Mouse (Mus musculus): ENCODE data around the gene Rasal2. TPM values are rescaled to one million over a fixed set of nuclear protein-coding genes. Genes with fewer than 3 reads are reported as not detected.

The Rasal2 gene
- polyA plus RNA-seq, 1 experiment = 13.7 TPM

DNA sequence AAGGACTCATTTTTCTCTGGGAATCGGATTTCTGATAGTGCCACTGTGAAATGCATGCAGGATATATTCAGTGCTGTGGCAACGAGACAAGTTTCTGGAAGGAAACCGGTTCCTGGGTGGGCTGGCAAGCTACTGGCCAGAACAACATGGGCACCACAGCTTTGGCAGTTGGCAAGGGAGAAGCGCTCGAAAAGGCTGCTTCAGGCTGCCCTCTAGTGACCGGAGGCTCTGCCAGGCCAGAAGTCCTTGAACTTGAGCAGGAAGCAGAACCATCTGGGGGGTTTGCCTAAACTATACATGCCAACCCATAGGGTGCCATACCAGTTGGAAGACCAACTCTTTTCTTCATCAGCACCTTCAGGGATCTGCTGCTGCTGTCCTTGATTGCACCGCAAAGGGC is 33.9 kb upstream of the Rasal2 start:
- Histone ChIP-seq H3K36me3 (ENCODE audit: control insufficient read depth, insufficient read depth, low read length) (no peaks in the 10 kb centered on the region), H3K27ac (ENCODE audit: control insufficient read depth, insufficient read depth, low read depth, low read length) (no peak overlapping the region), H3K27me3 (ENCODE audit: control insufficient read depth, insufficient read depth, low read length) (0 out of 2 replicates have a peak, but pooled peaks cover 2% of the 10 kb centered on the region), H3K4me3 (ENCODE audit: control insufficient read depth, low read depth, low read length) (no peak overlapping the region), H3K4me1 (ENCODE audit: control insufficient read depth, insufficient read depth, low read length) (peaks cover 27% of the 10 kb centered on the region)
- TF ChIP-seq CTCF (IDR thresholded peaks at IDR 0.05; ENCODE audit: control insufficient read depth, insufficient read depth, insufficient replicate concordance, low read depth, low read length) (peak; percentile 47), POLR2A (IDR thresholded peaks at IDR 0.05; ENCODE audit: control insufficient read depth, low read depth, low read length) (no peak)

DNA sequence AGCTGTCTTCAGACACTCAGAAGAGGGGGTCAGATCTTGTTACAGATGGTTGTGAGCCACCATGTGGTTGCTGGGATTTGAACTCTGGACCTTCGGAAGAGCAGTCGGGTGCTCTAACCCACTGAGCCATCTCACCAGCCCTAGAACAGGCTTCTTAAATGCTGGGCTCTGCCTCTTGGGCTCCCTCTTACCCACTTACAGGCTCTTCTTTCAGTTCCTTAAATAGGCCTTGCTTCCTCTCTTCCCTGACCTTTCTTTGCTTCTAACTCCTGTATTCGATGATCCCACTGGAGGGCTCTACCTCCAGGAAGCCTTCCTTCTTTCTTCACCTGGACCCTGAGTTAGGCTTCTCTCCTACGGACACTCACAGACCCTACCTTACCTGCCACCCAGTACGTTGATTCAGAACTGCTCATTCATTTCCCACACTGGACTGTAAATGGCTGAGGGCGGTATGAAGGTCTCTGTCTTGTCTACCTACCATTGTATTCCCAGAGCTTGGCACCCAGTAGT is 33.1 kb upstream of the Rasal2 start:
- no peak overlapping the region for H3K4me3 ChIP-seq (ENCODE audit: control insufficient read depth, low read depth, low read length)
- peaks cover 28% of the 10 kb centered on the region for H3K4me1 ChIP-seq (ENCODE audit: control insufficient read depth, insufficient read depth, low read length)
- no peaks in the 10 kb centered on the region for H3K27me3 ChIP-seq (ENCODE audit: control insufficient read depth, insufficient read depth, low read length)
- no peak overlapping the region for H3K27ac ChIP-seq (ENCODE audit: control insufficient read depth, insufficient read depth, low read depth, low read length)
- TF ChIP-seq CTCF (IDR thresholded peaks at IDR 0.05; ENCODE audit: control insufficient read depth, insufficient read depth, insufficient replicate concordance, low read depth, low read length) (no peak), POLR2A (IDR thresholded peaks at IDR 0.05; ENCODE audit: control insufficient read depth, low read depth, low read length) (no peak)
- H3K36me3 ChIP-seq (ENCODE audit: control insufficient read depth, insufficient read depth, low read length) = no peaks in the 10 kb centered on the region

DNA sequence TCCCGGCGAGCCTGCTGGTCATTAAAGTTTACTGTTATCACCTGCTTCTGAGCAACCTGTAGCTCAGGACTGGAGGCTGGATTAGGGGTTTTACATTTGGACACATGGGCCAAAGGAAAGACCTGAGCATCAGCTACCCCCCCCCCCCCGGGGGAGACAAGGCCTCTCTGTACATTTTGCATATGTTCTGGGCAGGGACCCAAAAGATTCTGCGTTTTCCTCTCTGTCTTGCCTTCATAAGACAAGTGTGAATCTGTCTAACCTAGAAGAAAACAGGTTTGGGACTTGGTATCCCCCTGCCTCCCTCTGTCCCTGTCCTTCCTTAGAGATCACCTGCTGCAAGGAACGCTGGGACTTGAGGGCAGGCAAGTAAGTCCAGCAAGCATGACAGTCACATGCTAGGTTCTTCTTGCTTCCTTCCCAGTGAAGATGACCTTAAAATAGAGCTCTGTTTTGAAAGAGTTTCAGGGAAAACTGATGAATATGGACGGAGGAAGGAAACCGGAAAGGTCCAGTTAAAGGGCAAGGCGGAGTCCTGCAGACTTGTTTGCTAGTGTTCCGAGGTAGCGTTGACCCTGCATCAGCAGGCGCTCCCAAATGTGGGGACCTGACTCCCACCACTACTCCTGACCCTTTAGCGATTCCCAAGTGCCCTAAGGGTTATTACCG is 32.4 kb upstream of the Rasal2 start:
- Histone ChIP-seq H3K27me3 (ENCODE audit: control insufficient read depth, insufficient read depth, low read length) (no peaks in the 10 kb centered on the region), H3K4me3 (ENCODE audit: control insufficient read depth, low read depth, low read length) (no peak overlapping the region), H3K36me3 (ENCODE audit: control insufficient read depth, insufficient read depth, low read length) (no peaks in the 10 kb centered on the region), H3K27ac (ENCODE audit: control insufficient read depth, insufficient read depth, low read depth, low read length) (no peak overlapping the region), H3K4me1 (ENCODE audit: control insufficient read depth, insufficient read depth, low read length) (peaks cover 24% of the 10 kb centered on the region)
- TF ChIP-seq CTCF (IDR thresholded peaks at IDR 0.05; ENCODE audit: control insufficient read depth, insufficient read depth, insufficient replicate concordance, low read depth, low read length) (no peak), POLR2A (IDR thresholded peaks at IDR 0.05; ENCODE audit: control insufficient read depth, low read depth, low read length) (no peak)

DNA sequence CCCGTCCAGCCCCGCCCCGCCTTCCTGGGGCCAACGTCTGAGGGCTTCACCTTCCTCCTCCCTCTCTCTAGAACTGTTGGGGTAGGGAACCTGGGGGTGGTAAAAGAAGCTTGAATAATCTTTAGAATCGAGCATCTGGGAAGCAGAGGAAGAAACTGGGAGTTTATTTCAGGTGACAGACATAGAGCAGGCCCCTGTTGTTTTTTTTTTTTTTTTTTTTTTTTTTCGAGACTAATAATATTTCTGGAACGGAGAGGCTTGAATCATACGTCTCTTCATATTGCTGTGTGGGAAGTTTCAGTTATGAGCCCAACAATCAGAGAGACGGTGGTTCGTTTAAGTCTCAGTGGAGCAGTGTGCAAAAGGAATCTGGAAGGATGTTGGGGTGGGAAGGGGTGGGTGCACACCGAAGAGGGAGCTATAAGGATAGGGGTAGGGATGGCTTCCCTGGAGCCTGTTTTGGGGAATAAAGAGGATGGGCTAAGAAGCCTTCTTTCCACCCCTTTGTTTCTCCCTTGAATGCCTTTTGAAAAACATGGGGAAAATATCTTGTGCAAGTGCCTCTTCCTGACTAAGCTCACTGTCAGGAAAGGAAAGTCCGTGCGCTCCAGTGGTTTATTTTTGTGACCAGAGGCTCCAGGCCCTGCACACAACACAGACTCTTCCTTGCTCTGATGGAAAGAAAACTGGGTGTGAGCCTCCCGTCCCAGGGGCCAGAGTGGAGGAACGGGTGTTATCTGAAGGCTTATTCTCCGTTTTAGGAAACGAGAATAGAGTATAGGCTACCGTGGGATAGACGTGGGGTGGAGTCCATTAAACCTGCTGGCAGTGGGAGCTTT is 31.5 kb upstream of the Rasal2 start:
- no peaks in the 10 kb centered on the region for H3K27me3 ChIP-seq (ENCODE audit: control insufficient read depth, insufficient read depth, low read length)
- H3K4me3 ChIP-seq (ENCODE audit: control insufficient read depth, low read depth, low read length) = no peak overlapping the region
- no peak overlapping the region for H3K27ac ChIP-seq (ENCODE audit: control insufficient read depth, insufficient read depth, low read depth, low read length)
- TF ChIP-seq POLR2A (IDR thresholded peaks at IDR 0.05; ENCODE audit: control insufficient read depth, low read depth, low read length) (no peak), CTCF (IDR thresholded peaks at IDR 0.05; ENCODE audit: control insufficient read depth, insufficient read depth, insufficient replicate concordance, low read depth, low read length) (no peak)
- H3K4me1 ChIP-seq (ENCODE audit: control insufficient read depth, insufficient read depth, low read length) = peaks cover 21% of the 10 kb centered on the region
- H3K36me3 ChIP-seq (ENCODE audit: control insufficient read depth, insufficient read depth, low read length) = no peaks in the 10 kb centered on the region

DNA sequence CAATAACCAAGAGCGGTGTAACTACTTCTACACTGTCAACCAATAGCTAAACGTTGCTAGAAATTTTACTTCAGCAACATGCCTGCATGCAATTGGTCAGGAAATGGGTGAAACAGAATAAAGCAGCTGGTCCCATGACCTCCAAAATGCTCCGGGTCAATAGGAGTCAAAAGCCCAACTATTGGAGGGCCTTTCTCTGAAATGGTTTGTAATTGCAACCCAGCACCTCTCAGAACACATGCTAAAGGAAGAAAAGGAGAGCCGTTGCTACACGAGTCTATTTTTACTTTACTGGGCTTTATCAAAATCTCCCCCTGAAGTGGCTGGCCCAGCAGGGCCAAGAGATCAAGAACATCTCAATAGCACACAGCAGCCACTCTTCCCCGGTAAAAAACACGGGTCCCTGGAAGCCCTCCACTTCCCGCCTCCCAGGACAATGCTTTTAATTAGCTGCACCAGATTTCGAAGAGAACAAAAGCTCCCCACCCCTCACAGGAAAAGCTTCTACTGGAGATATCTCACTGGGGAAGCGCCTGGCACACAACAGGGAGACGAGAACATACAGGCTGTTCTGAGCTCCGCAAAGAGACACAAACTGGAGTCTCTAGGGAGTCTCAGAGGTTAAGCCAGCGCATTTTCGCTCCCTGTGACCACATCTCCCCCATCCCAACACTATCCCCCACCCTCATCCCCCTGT is 30.8 kb upstream of the Rasal2 start:
- H3K27me3 ChIP-seq (ENCODE audit: control insufficient read depth, insufficient read depth, low read length) = no peaks in the 10 kb centered on the region
- H3K36me3 ChIP-seq (ENCODE audit: control insufficient read depth, insufficient read depth, low read length) = no peaks in the 10 kb centered on the region
- H3K4me1 ChIP-seq (ENCODE audit: control insufficient read depth, insufficient read depth, low read length) = peaks cover 21% of the 10 kb centered on the region
- H3K4me3 ChIP-seq (ENCODE audit: control insufficient read depth, low read depth, low read length) = no peak overlapping the region
- no peak for TF ChIP-seq POLR2A (IDR thresholded peaks at IDR 0.05; ENCODE audit: control insufficient read depth, low read depth, low read length)
- no peak for TF ChIP-seq CTCF (IDR thresholded peaks at IDR 0.05; ENCODE audit: control insufficient read depth, insufficient read depth, insufficient replicate concordance, low read depth, low read length)
- H3K27ac ChIP-seq (ENCODE audit: control insufficient read depth, insufficient read depth, low read depth, low read length) = no peak overlapping the region

DNA sequence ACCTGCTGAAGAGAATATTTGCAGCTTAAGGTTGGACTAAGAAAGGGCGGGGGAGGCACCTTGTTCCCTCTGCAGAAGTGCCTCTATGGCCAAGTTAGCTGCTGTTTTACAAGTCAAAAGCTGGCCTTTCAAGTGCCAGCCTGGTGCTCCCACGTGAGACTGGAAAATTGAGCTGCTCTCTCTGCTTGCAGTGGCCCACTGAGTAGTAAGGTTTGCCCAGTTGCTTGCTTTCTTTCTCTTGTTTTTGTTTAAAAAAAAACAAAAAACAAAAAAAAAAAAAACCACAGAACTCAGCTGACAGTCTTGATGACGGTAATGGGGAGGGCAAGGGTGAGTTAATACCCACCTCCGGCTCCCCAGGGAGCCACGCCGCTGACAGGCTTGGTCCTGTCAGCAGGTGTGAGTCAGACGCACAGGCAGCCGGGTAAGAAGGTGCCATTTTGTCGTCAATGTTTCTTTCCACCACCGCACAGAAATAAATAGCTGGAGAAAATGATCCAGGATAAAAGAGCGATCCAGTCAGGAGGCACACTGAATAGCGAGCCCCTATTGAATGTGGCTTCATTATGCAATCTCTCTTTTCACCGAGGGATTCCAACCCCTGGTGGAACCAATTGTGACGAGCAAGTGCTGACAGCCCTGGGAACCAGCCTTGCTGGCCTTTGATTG is 27.7 kb upstream of the Rasal2 start:
- peak overlapping the region; percentile 75 for H3K4me3 ChIP-seq (ENCODE audit: control insufficient read depth, low read depth, low read length)
- no peak for TF ChIP-seq CTCF (IDR thresholded peaks at IDR 0.05; ENCODE audit: control insufficient read depth, insufficient read depth, insufficient replicate concordance, low read depth, low read length)
- no peak; the same call in 1 of the 2 replicates for TF ChIP-seq POLR2A (IDR thresholded peaks at IDR 0.05; ENCODE audit: control insufficient read depth, low read depth, low read length)
- no peak overlapping the region for H3K27ac ChIP-seq (ENCODE audit: control insufficient read depth, insufficient read depth, low read depth, low read length)
- H3K4me1 ChIP-seq (ENCODE audit: control insufficient read depth, insufficient read depth, low read length) = peaks cover 21% of the 10 kb centered on the region
- no peaks in the 10 kb centered on the region for H3K27me3 ChIP-seq (ENCODE audit: control insufficient read depth, insufficient read depth, low read length)
- H3K36me3 ChIP-seq (ENCODE audit: control insufficient read depth, insufficient read depth, low read length) = no peaks in the 10 kb centered on the region
